Mouse (Mus musculus) heart, postnatal 0 days (tissue): ENCODE results near the gene Gpr182.

Experiments
- CTCF ChIP-seq: IDR thresholded peaks from 2 replicates; pipeline ENCODE4 v1.5.1; 2016; ENCODE audit warnings: antibody characterized with exemption, control low read depth, low read depth
- EP300 ChIP-seq: IDR thresholded peaks from 2 replicates; pipeline ENCODE4 v1.6.1; 2016; ENCODE audit warnings: antibody characterized with exemption, low read depth

DNA sequence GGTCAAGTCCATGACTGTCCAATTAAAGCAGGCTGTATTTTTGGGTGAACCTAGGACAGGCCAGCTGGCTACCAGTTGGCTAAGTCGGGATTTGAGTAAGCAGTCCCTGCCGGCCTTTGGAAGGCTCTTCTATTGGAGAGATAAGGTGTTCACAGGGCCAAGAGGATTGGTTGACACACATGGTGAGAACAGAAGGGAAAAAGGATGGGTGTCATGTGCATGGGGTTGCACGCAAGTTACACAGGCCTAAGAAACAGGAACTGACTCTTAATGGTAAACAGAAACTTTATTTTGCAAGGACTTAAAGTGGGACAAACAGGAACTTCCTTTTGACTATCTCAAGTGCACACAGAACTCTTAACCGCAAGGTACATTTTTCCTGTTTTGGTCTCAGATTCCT, 14.6 kb downstream of the Gpr182 start:
- TF ChIP-seq EP300: no peak
- no peak for TF ChIP-seq CTCF
